Mouse (Mus musculus) liver, adult (tissue): ENCODE results near the gene Stambpl1.

Source experiments
- GATA4 ChIP-seq: IDR thresholded peaks from 2 replicates; pipeline ENCODE4 v1.6.1; 2014; ENCODE audit warnings: mild to moderate bottlenecking, low read length; ENCODE audit not compliant: insufficient replicate concordance

The Stambpl1 gene

GRCm38 (mm10) chr19:34252450-34252849 lies 60.4 kb downstream of the Stambpl1 start:
- TF ChIP-seq GATA4: no peak

DNA sequence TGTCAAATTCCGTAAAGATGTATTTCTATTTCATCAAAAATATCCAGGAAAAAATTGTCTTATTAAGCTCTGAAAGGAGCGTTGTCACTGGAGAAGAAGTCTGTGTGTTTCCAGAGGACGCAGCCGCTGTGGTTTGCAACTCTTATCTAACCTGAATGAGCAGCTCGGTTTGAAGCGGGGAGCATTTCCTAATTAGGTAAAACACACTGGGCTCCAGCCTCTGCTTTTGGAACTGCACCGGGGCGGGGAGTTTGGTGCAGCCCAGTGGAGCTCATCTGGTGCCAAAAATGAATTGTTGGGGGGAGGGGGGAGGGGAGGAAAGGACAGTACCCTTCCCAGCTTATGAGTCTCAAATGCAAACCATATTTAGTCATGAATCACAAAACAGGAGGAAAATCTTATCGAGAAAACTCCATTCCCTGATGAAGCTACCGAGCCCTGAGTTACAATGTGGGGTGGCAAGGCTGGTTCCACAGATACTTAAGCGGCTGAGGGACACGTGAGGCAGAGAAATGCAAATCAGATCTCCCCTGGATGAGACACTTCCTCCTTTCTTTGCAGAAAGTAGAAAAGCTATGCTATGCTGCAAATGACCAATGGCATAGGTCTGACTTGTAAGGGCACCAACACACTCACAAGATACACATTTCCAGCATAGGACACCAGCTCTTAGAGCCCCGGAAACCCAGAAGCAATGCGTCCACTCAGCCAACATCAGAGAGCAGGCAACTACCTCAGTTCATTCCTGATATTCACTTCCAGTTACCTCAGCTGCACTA lies 62.3 kb downstream of the Stambpl1 start:
- TF ChIP-seq GATA4: no peak

DNA sequence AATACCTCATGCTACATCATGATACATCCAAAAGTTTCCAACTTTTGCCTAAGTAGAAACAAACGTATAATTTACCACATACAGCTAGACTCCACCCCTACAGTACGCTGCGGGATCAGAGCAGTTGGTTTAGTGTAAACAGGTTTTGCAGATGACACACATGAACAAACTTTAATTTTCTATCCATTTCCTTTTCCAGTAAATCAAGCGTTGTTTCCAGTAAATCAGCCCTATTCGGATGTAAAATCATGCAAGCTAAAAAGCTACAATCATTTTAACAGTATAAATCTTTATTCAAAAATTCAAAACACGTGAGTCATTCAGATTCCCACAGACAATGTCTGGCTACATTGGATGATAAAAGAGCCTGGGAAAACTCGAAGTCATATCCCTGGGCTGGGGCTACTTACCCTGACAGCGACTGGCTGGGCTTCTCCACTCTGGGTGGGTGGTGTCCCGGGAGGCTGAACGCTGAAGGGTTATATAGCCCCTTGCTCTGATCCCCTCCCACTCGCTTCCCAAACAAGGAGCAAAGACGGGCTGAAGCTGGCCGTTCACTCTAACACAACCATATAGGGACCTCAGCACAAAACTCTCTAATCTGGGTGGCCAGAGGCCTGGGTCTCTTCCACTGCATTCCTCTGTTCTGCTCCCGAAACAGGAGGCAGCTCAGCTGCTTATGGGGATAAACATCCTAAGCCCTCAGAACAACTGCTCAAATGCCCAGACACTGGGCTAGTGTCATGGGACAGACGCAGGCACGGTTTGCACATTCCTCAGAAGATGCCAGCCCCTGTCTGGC lies 63.1 kb downstream of the Stambpl1 start, which contains the start of gene Acta2:
TSS of gene Acta2 (minus strand) at position 711 of the 802 bp plus-strand sequence.
- TF ChIP-seq GATA4: no peak

GRCm38 (mm10) chr19:34256149-34256548 lies 64.1 kb downstream of the Stambpl1 start:
- TF ChIP-seq GATA4: no peak

GRCm38 (mm10) chr19:34256936-34257335 lies 64.9 kb downstream of the Stambpl1 start:
- TF ChIP-seq GATA4: no peak

DNA sequence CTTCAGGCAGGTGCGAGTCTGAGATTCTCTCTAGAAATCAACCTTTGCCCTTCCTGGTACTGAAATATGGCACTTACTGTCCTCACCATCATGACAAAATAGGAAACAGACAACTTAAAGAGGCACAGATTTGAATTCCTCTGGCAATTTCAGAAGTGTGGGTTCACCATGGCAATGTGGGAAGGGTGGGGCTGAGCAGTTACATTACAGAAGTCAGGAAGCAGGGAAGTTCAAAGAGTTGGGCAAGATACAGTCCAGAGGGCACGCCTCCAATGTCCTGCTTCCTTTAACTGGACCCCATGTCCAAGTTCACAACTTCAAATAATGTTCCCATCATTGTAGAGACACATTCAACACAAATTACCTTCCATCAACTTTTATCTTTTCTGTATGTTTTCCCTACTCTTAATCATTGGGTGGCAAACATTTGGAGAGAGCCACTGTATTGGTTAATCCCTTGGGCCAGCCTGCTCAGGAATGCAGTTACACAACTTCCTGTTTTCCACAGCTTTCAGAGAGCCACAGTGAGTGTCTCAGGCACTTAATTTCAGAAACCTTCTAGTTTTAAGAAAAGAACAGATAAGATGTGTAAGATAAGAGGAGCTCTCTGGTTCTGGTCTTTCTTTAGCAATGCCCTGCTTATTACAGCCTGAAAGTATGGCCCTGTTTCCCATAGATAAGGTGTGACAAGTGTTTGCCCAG lies 70.4 kb downstream of the Stambpl1 start:
- TF ChIP-seq GATA4: no peak

GRCm38 (mm10) chr19:34265604-34266193 lies 73.7 kb downstream of the Stambpl1 start:
- TF ChIP-seq GATA4: no peak

DNA sequence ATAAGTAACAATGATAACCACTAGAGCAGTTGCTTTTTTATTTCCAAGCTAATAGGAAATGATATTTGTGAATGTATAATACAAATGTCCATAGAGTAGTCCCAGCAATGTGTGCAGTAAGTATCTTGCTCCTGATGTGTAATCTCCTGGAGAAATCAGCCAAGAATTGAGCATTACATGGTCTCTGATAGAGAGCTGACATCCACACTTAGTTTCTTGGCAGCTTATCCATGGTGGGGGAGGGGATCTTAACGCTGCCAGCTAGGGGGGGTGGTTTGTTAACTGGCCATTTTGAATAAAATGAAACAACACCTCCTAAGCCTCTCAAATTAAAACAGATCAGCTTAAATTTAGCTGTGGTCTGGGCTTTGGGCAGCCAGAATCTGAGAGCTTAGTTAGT lies 77.0 kb downstream of the Stambpl1 start:
- TF ChIP-seq GATA4: no peak

DNA sequence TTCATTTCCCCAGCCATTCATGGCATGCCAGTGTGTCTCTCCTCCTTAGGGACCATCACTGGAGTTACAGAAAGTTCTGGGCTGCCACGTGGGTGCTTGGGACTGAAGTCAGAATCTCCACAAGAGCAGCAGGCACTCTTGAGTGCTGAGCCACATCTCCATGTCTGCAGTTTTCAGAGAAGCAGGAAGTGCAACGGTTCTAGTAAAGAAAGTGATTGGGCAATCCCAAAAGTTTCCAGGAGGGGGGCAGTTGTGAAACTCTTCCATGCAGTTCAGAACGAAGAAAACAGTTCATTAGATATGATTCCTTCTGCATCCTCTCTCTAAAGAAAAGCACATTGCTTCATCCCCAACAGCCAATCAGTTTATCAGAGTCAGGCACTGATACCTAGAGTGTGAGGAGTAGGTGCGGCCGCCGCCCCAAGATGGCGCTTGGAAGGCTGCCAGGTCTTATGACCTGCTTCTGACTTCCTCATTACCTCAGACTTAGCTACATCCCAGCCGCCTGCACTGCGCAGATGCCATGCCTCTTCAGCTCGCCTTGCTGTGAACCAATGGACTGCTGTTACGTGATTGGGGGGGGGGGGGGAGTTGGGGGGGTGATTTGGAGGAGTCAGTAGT lies 78.2 kb downstream of the Stambpl1 start:
- TF ChIP-seq GATA4: no peak

- TF ChIP-seq GATA4: no peak
Measured at GRCm38 (mm10) chr19:34270824-34271464, 78.9 kb downstream of the Stambpl1 start.

- TF ChIP-seq GATA4: no peak
Measured at GRCm38 (mm10) chr19:34273073-34273472, 81.0 kb downstream of the Stambpl1 start.

DNA sequence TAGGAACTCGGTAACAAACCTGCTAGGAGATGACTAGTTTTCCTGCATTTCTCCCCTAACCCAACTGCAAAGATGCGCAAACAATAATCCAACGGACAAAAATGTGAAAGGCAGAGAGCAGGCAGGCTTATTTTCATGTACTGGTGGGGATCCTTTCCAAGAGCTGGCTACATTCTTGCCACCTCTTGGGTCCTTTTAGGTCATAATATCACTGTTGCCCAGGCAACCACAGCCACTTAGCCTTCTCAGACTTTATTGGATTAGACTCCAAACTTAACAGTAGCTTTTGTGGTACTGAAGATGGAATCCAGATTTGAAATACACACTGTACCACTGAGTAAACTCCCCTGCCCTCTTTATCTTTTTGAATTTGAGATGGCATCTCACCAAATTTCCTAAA lies 86.0 kb downstream of the Stambpl1 start:
- TF ChIP-seq GATA4: no peak

GRCm38 (mm10) chr19:34283614-34284013 lies 91.6 kb downstream of the Stambpl1 start:
- TF ChIP-seq GATA4: no peak

DNA sequence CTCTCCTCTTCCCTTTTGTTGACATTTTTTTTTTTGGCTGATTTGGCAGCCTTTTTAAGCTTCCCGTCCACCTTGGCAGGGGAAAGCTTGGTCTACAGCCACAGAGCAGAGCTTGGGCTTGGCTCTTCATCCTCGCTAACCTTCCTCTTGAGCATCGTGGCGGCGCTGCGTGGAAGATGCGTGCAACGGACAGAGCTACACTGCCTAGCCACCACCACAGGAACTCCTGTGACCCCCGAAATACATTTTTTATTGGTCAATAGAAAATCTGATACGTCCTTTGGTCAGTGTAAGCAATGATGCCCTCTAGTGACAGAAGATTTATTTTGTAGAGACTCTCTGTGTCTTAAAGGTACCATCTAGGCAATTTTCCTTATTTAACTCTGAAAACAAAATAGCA lies 92.4 kb downstream of the Stambpl1 start:
- no peak for TF ChIP-seq GATA4

DNA sequence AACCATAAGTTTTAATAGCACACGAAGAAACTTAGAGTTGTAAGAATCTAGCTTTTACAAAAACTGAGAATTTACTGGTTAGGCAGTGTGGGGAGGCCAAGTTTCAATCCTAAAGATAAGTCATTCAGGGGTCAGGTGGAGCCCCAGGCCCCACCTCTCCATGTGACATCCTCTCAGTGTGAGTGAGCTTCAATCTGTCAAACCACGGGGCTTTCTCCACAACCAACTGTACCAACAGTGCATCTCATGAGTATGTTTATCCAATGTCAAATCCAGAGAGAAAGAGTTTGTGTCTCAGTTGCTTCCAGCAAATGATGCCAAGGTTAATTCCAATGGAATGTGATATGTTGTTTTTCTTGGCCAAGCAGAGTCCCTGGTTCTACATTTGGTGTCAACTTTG lies 92.8 kb downstream of the Stambpl1 start:
- no peak for TF ChIP-seq GATA4

- no peak for TF ChIP-seq GATA4
Measured at GRCm38 (mm10) chr19:34287221-34287620, 95.2 kb downstream of the Stambpl1 start.
